Mouse (Mus musculus): Measurements from ENCODE around the gene Creb3l2.
"Not testable (repeated sequence)": the region's sequence is repeated elsewhere in the genome, so short reads cannot be mapped to it uniquely, and the experiment has no call there.

Gene Creb3l2

GRCm38 (mm10) chr6:37411696-37412095 lies 30.2 kb downstream of the Creb3l2 start:
- DNase-seq (ENCODE audit: low read depth, low spot score): no peak

GRCm38 (mm10) chr6:37409829-37410228 lies 32.1 kb downstream of the Creb3l2 start:
- no peak for DNase-seq (ENCODE audit: low read depth, low spot score)

- DNase-seq (ENCODE audit: low read depth, low spot score): no peak
Measured at GRCm38 (mm10) chr6:37407876-37408275, 34.1 kb downstream of the Creb3l2 start.

- DNase-seq (ENCODE audit: low read depth, low spot score): no peak
Measured at GRCm38 (mm10) chr6:37406903-37407302, 35.0 kb downstream of the Creb3l2 start.

GRCm38 (mm10) chr6:37406018-37406417 lies 35.9 kb downstream of the Creb3l2 start:
- DNase-seq (ENCODE audit: low read depth, low spot score): no peak

GRCm38 (mm10) chr6:37404325-37404724 lies 37.6 kb downstream of the Creb3l2 start:
- DNase-seq (ENCODE audit: low read depth, low spot score): no peak

GRCm38 (mm10) chr6:37401928-37402327 lies 40.0 kb downstream of the Creb3l2 start:
- DNase-seq (ENCODE audit: low read depth, low spot score): no peak

GRCm38 (mm10) chr6:37400866-37401525 lies 41.0 kb downstream of the Creb3l2 start:
- no peak for DNase-seq (ENCODE audit: low read depth, low spot score)

- DNase-seq (ENCODE audit: low read depth, low spot score): no peak
Measured at GRCm38 (mm10) chr6:37400167-37400566, 41.8 kb downstream of the Creb3l2 start.

GRCm38 (mm10) chr6:37398943-37399342 lies 43.0 kb downstream of the Creb3l2 start:
- DNase-seq (ENCODE audit: low read depth, low spot score): no peak

GRCm38 (mm10) chr6:37397973-37398372 lies 44.0 kb downstream of the Creb3l2 start:
- no peak for DNase-seq (ENCODE audit: low read depth, low spot score)

GRCm38 (mm10) chr6:37397254-37397653 lies 44.7 kb downstream of the Creb3l2 start:
- DNase-seq (ENCODE audit: low read depth, low spot score): no peak

GRCm38 (mm10) chr6:37396127-37396526 lies 45.8 kb downstream of the Creb3l2 start:
- DNase-seq (ENCODE audit: low read depth, low spot score): no peak

GRCm38 (mm10) chr6:37393263-37393662 lies 48.7 kb downstream of the Creb3l2 start:
- DNase-seq (ENCODE audit: low read depth, low spot score): no peak

- no peak for DNase-seq (ENCODE audit: low read depth, low spot score)
Measured at GRCm38 (mm10) chr6:37392262-37392661, 49.7 kb downstream of the Creb3l2 start.

GRCm38 (mm10) chr6:37391313-37391712 lies 50.6 kb downstream of the Creb3l2 start:
- DNase-seq (ENCODE audit: low read depth, low spot score): no peak

GRCm38 (mm10) chr6:37388960-37389359 lies 53.0 kb downstream of the Creb3l2 start:
- DNase-seq (ENCODE audit: low read depth, low spot score): no peak

- DNase-seq (ENCODE audit: low read depth, low spot score): no peak
Measured at GRCm38 (mm10) chr6:37388501-37388900, 53.4 kb downstream of the Creb3l2 start.

GRCm38 (mm10) chr6:37387281-37387680 lies 54.7 kb downstream of the Creb3l2 start:
- DNase-seq (ENCODE audit: low read depth, low spot score): no peak

GRCm38 (mm10) chr6:37385602-37386285 lies 56.2 kb downstream of the Creb3l2 start:
- no peak for DNase-seq (ENCODE audit: low read depth, low spot score)

GRCm38 (mm10) chr6:37382761-37383160 lies 59.2 kb downstream of the Creb3l2 start:
- DNase-seq (ENCODE audit: low read depth, low spot score): no peak

- no peak for DNase-seq (ENCODE audit: low read depth, low spot score)
Measured at GRCm38 (mm10) chr6:37377836-37378580, 63.9 kb downstream of the Creb3l2 start.

- DNase-seq (ENCODE audit: low read depth, low spot score): not testable (repeated sequence)
Measured at GRCm38 (mm10) chr6:37377387-37377786, 64.6 kb downstream of the Creb3l2 start.

Measured in retina, postnatal 7 days (tissue).